8 mouse cellular contexts compared by ENCODE assay signal in the genomic region with DNA sequence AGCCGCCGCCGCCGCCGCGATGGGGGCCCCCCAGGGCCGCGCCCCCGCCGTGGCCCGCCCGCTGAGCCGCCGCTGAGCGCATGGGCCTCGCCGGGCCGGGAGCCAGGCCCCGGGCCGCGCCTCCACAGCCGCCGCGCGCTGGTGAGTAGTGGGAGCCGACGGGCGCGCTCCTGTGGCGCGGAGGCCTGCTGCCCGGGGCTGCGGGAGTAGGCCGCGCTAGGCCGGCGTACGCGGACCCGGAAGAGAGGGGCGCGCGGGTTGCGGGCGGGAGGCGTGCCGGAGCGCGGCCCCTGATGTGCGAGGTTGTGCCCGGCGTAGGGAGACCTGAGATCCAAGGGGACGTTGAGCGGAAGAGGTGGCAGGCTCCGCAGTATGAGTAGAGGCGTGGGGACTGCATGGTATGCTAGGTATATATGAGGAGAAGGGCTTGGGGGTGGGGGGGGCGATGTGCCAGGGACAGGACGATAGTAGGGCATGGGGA. TPM values are rescaled to one million over a fixed set of nuclear protein-coding genes. Genes with fewer than 3 reads are reported as not detected.
DNase-seq lines count a peak whose midpoint lies in the region; ATAC-seq lines count a peak whose summit lies in the region.

No protein-coding gene starts in this region.

- 1% methylated on average over 57 of the region's 58 CpGs for WGBS in neural tube, embryonic 11.5 days
- WGBS in embryonic facial prominence, embryonic 13.5 days, result under 1% methylated on average over 55 of the region's 58 CpGs
- 2% methylated on average over 57 of the region's 58 CpGs for WGBS in intestine, embryonic 15.5 days

- H3K27ac ChIP-seq in neural tube, embryonic 11.5 days (ENCODE audit: low read depth, low read length), result peak overlapping the region; percentile 94
- H3K27ac ChIP-seq in embryonic facial prominence, embryonic 13.5 days, result peak overlapping the region; percentile 95
- H3K27ac ChIP-seq in intestine, embryonic 15.5 days, result peak overlapping the region; percentile 97

- H3K9me3 ChIP-seq in neural tube, embryonic 11.5 days (ENCODE audit: control insufficient read depth, low read length), result no peaks in the 10 kb centered on the region
- no peaks in the 10 kb centered on the region for H3K9me3 ChIP-seq in embryonic facial prominence, embryonic 13.5 days
- H3K9me3 ChIP-seq in intestine, embryonic 15.5 days, result no peaks in the 10 kb centered on the region
- no peaks in the 10 kb centered on the region for H3K9me3 ChIP-seq in megakaryocyte, embryonic 14.5 days

- peak overlapping the region; percentile 97 for H3K9ac ChIP-seq in neural tube, embryonic 11.5 days (ENCODE audit: low read length)
- peak overlapping the region; percentile 98 for H3K9ac ChIP-seq in embryonic facial prominence, embryonic 13.5 days
- peak overlapping the region; percentile 98 for H3K9ac ChIP-seq in intestine, embryonic 15.5 days

- peak; percentile 68 for ATAC-seq in neural tube, embryonic 11.5 days (ENCODE audit: insufficient read depth, low FRiP score, low TSS enrichment)
- peak; percentile 63 for ATAC-seq in embryonic facial prominence, embryonic 13.5 days (ENCODE audit: insufficient number of reproducible peaks, insufficient read depth, low FRiP score, low TSS enrichment, low read depth)
- ATAC-seq in intestine, embryonic 15.5 days, result peak; percentile 79

- peak overlapping the region; percentile 97 for H3K4me3 ChIP-seq in neural tube, embryonic 11.5 days (ENCODE audit: low read depth, low read length)
- peak overlapping the region; percentile 97 for H3K4me3 ChIP-seq in embryonic facial prominence, embryonic 13.5 days
- H3K4me3 ChIP-seq in intestine, embryonic 15.5 days (replicated peaks), result peak overlapping the region; percentile 95
- H3K4me3 ChIP-seq in megakaryocyte, embryonic 14.5 days (replicated peaks), result peak overlapping the region; percentile 98

- no peaks in the 10 kb centered on the region for H3K27me3 ChIP-seq in neural tube, embryonic 11.5 days (ENCODE audit: control insufficient read depth, insufficient read depth, low read length)
- no peaks in the 10 kb centered on the region for H3K27me3 ChIP-seq in embryonic facial prominence, embryonic 13.5 days
- no peaks in the 10 kb centered on the region for H3K27me3 ChIP-seq in intestine, embryonic 15.5 days (replicated peaks)
- no peaks in the 10 kb centered on the region for H3K27me3 ChIP-seq in megakaryocyte, embryonic 14.5 days (replicated peaks)

- peak overlapping the region; percentile 73 for H3K4me2 ChIP-seq in neural tube, embryonic 11.5 days (ENCODE audit: low read depth)
- peak overlapping the region; percentile 85 for H3K4me2 ChIP-seq in embryonic facial prominence, embryonic 13.5 days
- H3K4me2 ChIP-seq in intestine, embryonic 15.5 days (replicated peaks), result peak overlapping the region; percentile 78

- H3K4me1 ChIP-seq in neural tube, embryonic 11.5 days (ENCODE audit: control insufficient read depth, insufficient read depth, low read length), result peaks cover 10% of the 10 kb centered on the region
- peaks cover 28% of the 10 kb centered on the region for H3K4me1 ChIP-seq in embryonic facial prominence, embryonic 13.5 days
- H3K4me1 ChIP-seq in intestine, embryonic 15.5 days (replicated peaks), result peaks cover 16% of the 10 kb centered on the region
- peaks cover 54% of the 10 kb centered on the region for H3K4me1 ChIP-seq in megakaryocyte, embryonic 14.5 days

- DNase-seq in adrenal gland, postnatal 36 days, result peak; percentile 59 to 69
- no peak for DNase-seq in adrenal gland, adult 18-20 months (ENCODE audit: low spot score in 2 of 2)
- DNase-seq in neural tube, embryonic 11.5 days (ENCODE audit: low spot score), result peak; percentile 59
- DNase-seq in neural tube, embryonic 10.5 days (ENCODE audit: extremely low spot score, low spot score), result no peak
- peak; percentile 72 for DNase-seq in thymus, postnatal 14 days

- H3K36me3 ChIP-seq in neural tube, embryonic 11.5 days (ENCODE audit: control insufficient read depth, insufficient read depth, low read length), result no peaks in the 10 kb centered on the region; the same call in 1 of the 2 replicates
- H3K36me3 ChIP-seq in embryonic facial prominence, embryonic 13.5 days, result peaks cover 16% of the 10 kb centered on the region
- H3K36me3 ChIP-seq in intestine, embryonic 15.5 days, result peaks cover 9% of the 10 kb centered on the region
- H3K36me3 ChIP-seq in megakaryocyte, embryonic 14.5 days (replicated peaks; ENCODE audit: low read length), result peaks cover 23% of the 10 kb centered on the region

RNA-seq across cellular contexts. Expression of a gene that starts 0.5 kb away (rescaled TPM):
- 10 to 100 TPM; 35.1 to 42.1 TPM for total RNA-seq in adrenal gland, postnatal 36 days (2021)
- total RNA-seq in adrenal gland, adult 18-20 months (2021), result 10 to 100 TPM; 38.6 to 46.8 TPM
- polyA plus RNA-seq in neural tube, embryonic 11.5 days (2014; fragmentation: Nextera tagmentation; extraction: Ambion mirVana), result 19.3 and 20.9 TPM in 2 replicates
- polyA plus RNA-seq in embryonic facial prominence, embryonic 13.5 days (2015; fragmentation: Nextera tagmentation; extraction: Ambion mirVana), result 9.9 and 10.5 TPM in 2 replicates
- 14.2 and 17.8 TPM in 2 replicates for polyA plus RNA-seq in intestine, embryonic 15.5 days (2015; fragmentation: Nextera tagmentation; extraction: Ambion mirVana)
- polyA plus RNA-seq in megakaryocyte, embryonic 14.5 days (2012; ENCODE audit: insufficient read depth, low replicate concordance), result 12.5 and 19.6 TPM in 2 replicates

RNA-seq across cellular contexts. Expression of a gene that starts 15.6 kb away (rescaled TPM):
- 10 to 100 TPM; 85.8 to 88.4 TPM for total RNA-seq in adrenal gland, postnatal 36 days (2021)
- 10 to 100 TPM; 84.1 to 87.5 TPM for total RNA-seq in adrenal gland, adult 18-20 months (2021)
- 240 and 252 TPM in 2 replicates for polyA plus RNA-seq in neural tube, embryonic 11.5 days (2014; fragmentation: Nextera tagmentation; extraction: Ambion mirVana)
- polyA plus RNA-seq in embryonic facial prominence, embryonic 13.5 days (2015; fragmentation: Nextera tagmentation; extraction: Ambion mirVana), result 180 and 209 TPM in 2 replicates
- polyA plus RNA-seq in intestine, embryonic 15.5 days (2015; fragmentation: Nextera tagmentation; extraction: Ambion mirVana), result 218 and 240 TPM in 2 replicates
- polyA plus RNA-seq in megakaryocyte, embryonic 14.5 days (2012; ENCODE audit: insufficient read depth, low replicate concordance), result 104 and 138 TPM in 2 replicates

RNA-seq across cellular contexts. Expression of a gene that starts 25.8 kb away (rescaled TPM):
- 1 to 10 TPM; 5.4 to 9.4 TPM for total RNA-seq in adrenal gland, postnatal 36 days (2021)
- 1 to 10 TPM; 6.4 to 7.6 TPM for total RNA-seq in adrenal gland, adult 18-20 months (2021)
- polyA plus RNA-seq in neural tube, embryonic 11.5 days (2014; fragmentation: Nextera tagmentation; extraction: Ambion mirVana), result 1.1 and 1.3 TPM in 2 replicates
- 1.4 and 1.7 TPM in 2 replicates for polyA plus RNA-seq in embryonic facial prominence, embryonic 13.5 days (2015; fragmentation: Nextera tagmentation; extraction: Ambion mirVana)
- polyA plus RNA-seq in intestine, embryonic 15.5 days (2015; fragmentation: Nextera tagmentation; extraction: Ambion mirVana), result 8.7 and 10.9 TPM in 2 replicates
- 3.3 and 4.1 TPM in 2 replicates for polyA plus RNA-seq in megakaryocyte, embryonic 14.5 days (2012; ENCODE audit: insufficient read depth, low replicate concordance)

RNA-seq across cellular contexts. Expression of a gene that starts 43.5 kb away (rescaled TPM):
- total RNA-seq in adrenal gland, postnatal 36 days (2021), result 1 to 10 TPM; 2.2 to 3.5 TPM
- 1 to 10 TPM; 2.9 to 3.2 TPM for total RNA-seq in adrenal gland, adult 18-20 months (2021)
- polyA plus RNA-seq in neural tube, embryonic 11.5 days (2014; fragmentation: Nextera tagmentation; extraction: Ambion mirVana), result 66.9 and 68.2 TPM in 2 replicates
- 138 and 142 TPM in 2 replicates for polyA plus RNA-seq in embryonic facial prominence, embryonic 13.5 days (2015; fragmentation: Nextera tagmentation; extraction: Ambion mirVana)
- 96.7 and 107 TPM in 2 replicates for polyA plus RNA-seq in intestine, embryonic 15.5 days (2015; fragmentation: Nextera tagmentation; extraction: Ambion mirVana)
- 28.9 and 32.8 TPM in 2 replicates for polyA plus RNA-seq in megakaryocyte, embryonic 14.5 days (2012; ENCODE audit: insufficient read depth, low replicate concordance)

RNA-seq across cellular contexts. Expression of a gene that starts 48.8 kb away (rescaled TPM):
- 10 to 100 TPM; 17.8 to 27.2 TPM for total RNA-seq in adrenal gland, postnatal 36 days (2021)
- 10 to 100 TPM; 23.8 to 25.0 TPM for total RNA-seq in adrenal gland, adult 18-20 months (2021)
- polyA plus RNA-seq in neural tube, embryonic 11.5 days (2014; fragmentation: Nextera tagmentation; extraction: Ambion mirVana), result 16.5 and 22.9 TPM in 2 replicates
- polyA plus RNA-seq in embryonic facial prominence, embryonic 13.5 days (2015; fragmentation: Nextera tagmentation; extraction: Ambion mirVana), result 42.9 and 44.9 TPM in 2 replicates
- polyA plus RNA-seq in intestine, embryonic 15.5 days (2015; fragmentation: Nextera tagmentation; extraction: Ambion mirVana), result 39.4 and 42.7 TPM in 2 replicates
- 0.35 and 1.5 TPM in 2 replicates for polyA plus RNA-seq in megakaryocyte, embryonic 14.5 days (2012; ENCODE audit: insufficient read depth, low replicate concordance)

Comparison
In these comparisons a context has a peak if more than half of its experiments do, and no peak if none do; other contexts are left out.
1. DNase-seq: peak in adrenal gland, postnatal 36 days (2 of 2), neural tube, embryonic 11.5 days (single experiment) and thymus, postnatal 14 days (single experiment); none in adrenal gland, adult 18-20 months (0 of 2) and neural tube, embryonic 10.5 days (single experiment).
2. Peak in every context shown above with its lines, with median percentiles within 50 percentile points of each other: ATAC-seq, H3K27ac ChIP-seq, H3K4me2 ChIP-seq, H3K4me3 ChIP-seq and H3K9ac ChIP-seq.